In genomic region chr1:118768831-118769230, GRCm38 (mm10) we compare ENCODE assay signal across 8 mouse cellular contexts.
DNase-seq lines count a peak whose midpoint lies in the region; ATAC-seq and TF ChIP-seq lines count a peak whose summit lies in the region.

No protein-coding gene starts in this region.

- DNase-seq in heart, postnatal 0 days (ENCODE audit: low spot score) = peak; percentile 58
- peak; percentile 66 for DNase-seq in ES-CJ7 (ENCODE audit: low read depth, low spot score)
- peak; percentile 71 to 75 for DNase-seq in cerebellum, postnatal 14 days
- peak; percentile 17 to 32 for DNase-seq in heart, postnatal 36 days
- DNase-seq in limb, embryonic 14.5 days (ENCODE audit: low spot score) = peak; percentile 68
- DNase-seq in right cerebral cortex, postnatal 14 days = peak; percentile 39
- no peak for DNase-seq in B cell, adult 2 months

- no peaks in the 10 kb centered on the region for H3K36me3 ChIP-seq in heart, postnatal 0 days (replicated peaks; ENCODE audit: control insufficient read depth, insufficient read depth, low read length)
- no peaks in the 10 kb centered on the region for H3K36me3 ChIP-seq in heart, embryonic 11.5 days (ENCODE audit: control insufficient read depth, insufficient read depth, low read length)
- no peaks in the 10 kb centered on the region for H3K36me3 ChIP-seq in limb, embryonic 14.5 days (ENCODE audit: control insufficient read depth, insufficient read depth, low read length)

- H3K9me3 ChIP-seq in heart, postnatal 0 days (replicated peaks; ENCODE audit: control insufficient read depth, low read length) = no peaks in the 10 kb centered on the region
- no peaks in the 10 kb centered on the region for H3K9me3 ChIP-seq in heart, embryonic 11.5 days (replicated peaks; ENCODE audit: control insufficient read depth, low read length)
- H3K9me3 ChIP-seq in limb, embryonic 14.5 days (ENCODE audit: control insufficient read depth, low read length) = no peaks in the 10 kb centered on the region

- TF ChIP-seq CTCF in heart, postnatal 0 days (IDR thresholded peaks at IDR 0.05; ENCODE audit: low read depth) = peak; percentile 69

- H3K27ac ChIP-seq in heart, postnatal 0 days (ENCODE audit: low read depth) = no peak overlapping the region
- H3K27ac ChIP-seq in heart, embryonic 11.5 days (ENCODE audit: low read depth, low read length) = no peak overlapping the region
- no peak overlapping the region for H3K27ac ChIP-seq in limb, embryonic 14.5 days (replicated peaks; ENCODE audit: low read depth, low read length)

- TF ChIP-seq POLR2A in limb, embryonic 14.5 days (IDR thresholded peaks at IDR 0.05; ENCODE audit: borderline replicate concordance, extremely low read depth, insufficient read depth, insufficient read length) = no peak

- no peak overlapping the region for H3K4me3 ChIP-seq in heart, postnatal 0 days (ENCODE audit: low read depth, low read length)
- no peak overlapping the region for H3K4me3 ChIP-seq in heart, embryonic 11.5 days (ENCODE audit: low read depth, low read length)
- no peak overlapping the region for H3K4me3 ChIP-seq in limb, embryonic 14.5 days (replicated peaks; ENCODE audit: low read length)

- no peak for ATAC-seq in heart, postnatal 0 days (ENCODE audit: insufficient read depth, low read depth)
- no peak for ATAC-seq in heart, embryonic 11.5 days (replicated peaks; ENCODE audit: insufficient number of reproducible peaks, low FRiP score, low TSS enrichment)
- ATAC-seq in limb, embryonic 14.5 days (ENCODE audit: low FRiP score, low read depth) = peak; percentile 34

- H3K4me1 ChIP-seq in heart, postnatal 0 days (ENCODE audit: control insufficient read depth, insufficient read depth) = no peaks in the 10 kb centered on the region
- H3K4me1 ChIP-seq in heart, embryonic 11.5 days (ENCODE audit: control insufficient read depth, insufficient read depth, low read length) = peaks cover 8% of the 10 kb centered on the region
- no peaks in the 10 kb centered on the region for H3K4me1 ChIP-seq in limb, embryonic 14.5 days (ENCODE audit: control insufficient read depth, insufficient read depth, low read length)

- intact Hi-C loops in heart, postnatal 36 days (cut with DNase I) = loop anchor here (1.0 to 10.0 kb wide), 3 partner anchors 313 to 686 kb away; partner anchors contain the start of gene Inhbb

- 19% methylated on average over 4 of the region's 4 CpGs for WGBS in heart, postnatal 0 days
- 22% methylated on average over 4 of the region's 4 CpGs for whole genome bisulfite sequencing in heart, embryonic 11.5 days (ENCODE audit: insufficient replicate concordance)
- 27% methylated on average over 4 of the region's 4 CpGs for whole genome bisulfite sequencing in limb, embryonic 14.5 days

- no peak for TF ChIP-seq EP300 in heart, postnatal 0 days (IDR thresholded peaks at IDR 0.05; ENCODE audit: low read depth)

- no peak overlapping the region for H3K9ac ChIP-seq in heart, postnatal 0 days (replicated peaks; ENCODE audit: low read depth, low read length)
- H3K9ac ChIP-seq in heart, embryonic 11.5 days (ENCODE audit: low read depth, low read length) = no peak overlapping the region
- H3K9ac ChIP-seq in limb, embryonic 14.5 days (ENCODE audit: low read depth, low read length, severe bottlenecking) = no peak overlapping the region

- H3K27me3 ChIP-seq in heart, postnatal 0 days (ENCODE audit: control insufficient read depth, insufficient read depth, low read length) = 0 out of 2 replicates have a peak, but pooled peaks cover 12% of the 10 kb centered on the region
- H3K27me3 ChIP-seq in heart, embryonic 11.5 days (ENCODE audit: control insufficient read depth, insufficient read depth, low read length) = no peaks in the 10 kb centered on the region; the same call in 1 of the 2 replicates
- no peaks in the 10 kb centered on the region for H3K27me3 ChIP-seq in limb, embryonic 14.5 days (ENCODE audit: control insufficient read depth, insufficient read depth, low read length)

- H3K4me2 ChIP-seq in heart, postnatal 0 days (ENCODE audit: low read depth, low read length) = no peak overlapping the region
- no peak overlapping the region for H3K4me2 ChIP-seq in heart, embryonic 11.5 days
- no peak overlapping the region for H3K4me2 ChIP-seq in limb, embryonic 14.5 days (replicated peaks; ENCODE audit: low read depth, low read length, severe bottlenecking)

Comparison
In these comparisons a context has a peak if more than half of its experiments do, and no peak if none do; other contexts are left out.
1. DNase-seq: peak in heart, postnatal 0 days (single experiment), ES-CJ7 (single experiment), cerebellum, postnatal 14 days (2 of 2), heart, postnatal 36 days (2 of 2), limb, embryonic 14.5 days (single experiment) and right cerebral cortex, postnatal 14 days (single experiment); none in B cell, adult 2 months (0 of 2).